Comparison of ENCODE assay signal across 8 mouse cellular contexts in genomic region chr10:93255294-93255693, GRCm38 (mm10). TPM values are rescaled to one million over a fixed set of nuclear protein-coding genes. Genes with fewer than 3 reads are reported as not detected.
DNase-seq lines count a peak whose midpoint lies in the region; ATAC-seq and TF ChIP-seq lines count a peak whose summit lies in the region.

No protein-coding gene starts in this region.

- peak overlapping the region; percentile 64 for H3K27ac ChIP-seq in forebrain, postnatal 0 days (ENCODE audit: low read depth, low read length)
- no peak overlapping the region for H3K27ac ChIP-seq in neural tube, embryonic 12.5 days

- peak overlapping the region; percentile 39; the same call in 1 of the 2 replicates for H3K9ac ChIP-seq in forebrain, postnatal 0 days
- H3K9ac ChIP-seq in neural tube, embryonic 12.5 days = no peak overlapping the region

- no peak overlapping the region for H3K4me2 ChIP-seq in forebrain, postnatal 0 days (ENCODE audit: low read depth)
- 0 out of 2 replicates have a peak overlapping the region, but pooled peaks have one; percentile 27 for H3K4me2 ChIP-seq in neural tube, embryonic 12.5 days (replicated peaks)

- H3K9me3 ChIP-seq in forebrain, postnatal 0 days (ENCODE audit: low read length) = no peaks in the 10 kb centered on the region
- no peaks in the 10 kb centered on the region for H3K9me3 ChIP-seq in neural tube, embryonic 12.5 days

- ATAC-seq in forebrain, postnatal 0 days = peak; percentile 86
- ATAC-seq in neural tube, embryonic 12.5 days (ENCODE audit: low FRiP score, low read depth) = no peak

- WGBS in forebrain, postnatal 0 days = 12% methylated on average over 13 of the region's 13 CpGs
- WGBS in neural tube, embryonic 12.5 days = 16% methylated on average over 13 of the region's 13 CpGs

- no peaks in the 10 kb centered on the region for H3K36me3 ChIP-seq in forebrain, postnatal 0 days (ENCODE audit: insufficient read depth)
- H3K36me3 ChIP-seq in neural tube, embryonic 12.5 days = peaks cover 9% of the 10 kb centered on the region; the same call in 1 of the 2 replicates

- no peak for TF ChIP-seq CTCF in forebrain, postnatal 0 days (IDR thresholded peaks at IDR 0.05; ENCODE audit: low read depth)

- peaks cover 6% of the 10 kb centered on the region; the same call in 1 of the 2 replicates for H3K4me1 ChIP-seq in forebrain, postnatal 0 days (ENCODE audit: insufficient read depth)
- peaks cover 12% of the 10 kb centered on the region for H3K4me1 ChIP-seq in neural tube, embryonic 12.5 days

- DNase-seq in layer of hippocampus, adult 8-10 months (ENCODE audit: low spot score in 2 of 2) = peak; percentile 46 to 65
- DNase-seq in layer of hippocampus, adult 11-12 months (ENCODE audit: low spot score) = no peak
- peak; percentile 92 to 96 for DNase-seq in cerebellum, postnatal 10 days
- DNase-seq in forebrain, postnatal 0 days = peak; percentile 70
- DNase-seq in embryo, embryonic 9.5 days (ENCODE audit: extremely low spot score) = no peak
- DNase-seq in ovary, postnatal 14 days (ENCODE audit: low spot score) = no peak
- DNase-seq in adrenal gland, adult 2 months = no peak

- no peaks in the 10 kb centered on the region for H3K27me3 ChIP-seq in forebrain, postnatal 0 days (ENCODE audit: insufficient read depth, low read length)
- no peaks in the 10 kb centered on the region for H3K27me3 ChIP-seq in neural tube, embryonic 12.5 days (replicated peaks)

- no peak overlapping the region for H3K4me3 ChIP-seq in forebrain, postnatal 0 days (ENCODE audit: low read depth, low read length)
- H3K4me3 ChIP-seq in neural tube, embryonic 12.5 days = no peak overlapping the region

RNA-seq across cellular contexts. Expression of gene Elk3, which starts 55.6 kb away (rescaled TPM):
- total RNA-seq in layer of hippocampus, adult 8-10 months (2022) = 10 to 100 TPM in 2 of 4 experiments, 1 to 10 TPM in 2; 7.5 to 18.4 (median 12.0) TPM
- total RNA-seq in forebrain, postnatal 0 days (2014; rRNA removed) = 5.1 and 8.8 TPM in 2 replicates
- 4.9 and 6.2 TPM in 2 replicates for polyA plus RNA-seq in forebrain, postnatal 0 days (2015; fragmentation: Nextera tagmentation; extraction: Ambion mirVana)
- polyA plus RNA-seq in neural tube, embryonic 12.5 days (2016; fragmentation: Nextera tagmentation; extraction: Ambion mirVana) = 18.9 and 21.3 TPM in 2 replicates
- total RNA-seq in adrenal gland, adult 2 months (2021) = 10 to 100 TPM; 31.1 to 51.5 TPM
- 54.3 and 59.5 TPM in 2 replicates for polyA plus RNA-seq in adrenal gland, adult 2 months (2012; rRNA removed)

Comparison
In these comparisons a context has a peak if more than half of its experiments do, and no peak if none do; other contexts are left out.
1. DNase-seq: peak in layer of hippocampus, adult 8-10 months (2 of 2), cerebellum, postnatal 10 days (2 of 2) and forebrain, postnatal 0 days (single experiment); none in layer of hippocampus, adult 11-12 months (single experiment), embryo, embryonic 9.5 days (single experiment), ovary, postnatal 14 days (single experiment) and adrenal gland, adult 2 months (single experiment).